Mouse (Mus musculus): ENCODE results near the gene Tmem156. TPM values are rescaled to one million over a fixed set of nuclear protein-coding genes. Genes with fewer than 3 reads are reported as not detected.

Tmem156 gene
- polyA plus RNA-seq, 1 experiment from 2014 or later = 0.16 TPM

DNA sequence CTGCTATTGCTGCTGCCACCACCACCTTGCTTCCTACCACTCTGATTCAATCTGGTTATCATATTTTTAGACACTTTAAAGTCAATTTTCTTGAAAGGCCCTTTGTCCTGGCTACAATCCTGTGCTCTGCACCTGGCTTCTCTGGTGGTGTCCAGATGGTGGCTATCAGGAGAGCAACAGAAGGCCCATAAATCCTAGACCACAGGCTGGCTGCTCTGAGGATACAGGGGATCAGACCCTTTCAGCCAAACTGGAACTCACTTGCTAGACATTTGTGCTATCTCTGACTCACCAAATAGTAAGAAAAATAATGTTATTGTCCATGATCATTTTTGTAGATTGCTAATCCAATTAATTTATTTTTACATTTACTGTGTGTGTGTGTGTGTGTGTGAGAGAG is 1.8 kb upstream of the Tmem156 start:
- Histone ChIP-seq H3K27ac (replicated peaks) (no peak overlapping the region), H3K36me3 (replicated peaks) (no peaks in the 10 kb centered on the region), H3K27me3 (replicated peaks; ENCODE audit: low read depth, poor library complexity, severe bottlenecking) (no peaks in the 10 kb centered on the region), H3K4me1 (0 out of 2 replicates have a peak, but pooled peaks cover 6% of the 10 kb centered on the region), H3K4me3 (no peak overlapping the region), H3K9me3 (no peaks in the 10 kb centered on the region)
- DNase-seq (ENCODE audit: low spot score) = no peak

DNA sequence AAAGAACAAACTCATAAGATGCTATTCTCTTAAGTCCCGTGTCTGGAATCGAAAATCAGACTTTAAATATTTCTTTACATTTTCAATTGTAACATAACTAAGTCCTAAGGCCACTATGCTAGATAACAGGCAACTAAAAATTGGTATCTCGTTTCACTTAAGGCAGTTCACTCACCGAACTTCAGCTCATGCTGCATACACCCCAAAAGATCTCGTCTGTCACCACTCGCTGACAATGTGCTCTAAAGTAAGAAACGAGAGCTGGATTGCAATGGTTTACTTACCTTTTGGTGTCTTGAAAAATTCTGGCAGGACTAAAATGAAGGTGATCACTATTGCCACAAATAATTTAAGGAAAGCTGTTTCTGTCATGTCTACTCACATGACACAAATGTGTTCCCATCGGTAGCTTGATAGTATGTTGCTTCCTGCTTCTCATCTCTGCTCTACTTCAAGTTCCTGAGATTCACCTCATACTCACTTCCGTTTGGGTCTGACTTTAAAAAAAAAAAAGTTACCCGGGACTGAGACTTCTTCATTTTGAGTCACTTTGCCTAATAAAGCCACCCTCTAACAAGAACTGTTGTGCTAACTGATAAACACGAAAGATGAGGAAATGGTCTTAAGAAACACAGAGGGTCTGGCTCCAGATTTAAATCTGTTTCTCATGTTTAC is 611 bp downstream of the Tmem156 start:
- Histone ChIP-seq H3K4me1 (0 out of 2 replicates have a peak, but pooled peaks cover 6% of the 10 kb centered on the region), H3K9me3 (no peaks in the 10 kb centered on the region), H3K36me3 (replicated peaks) (no peaks in the 10 kb centered on the region), H3K4me3 (no peak overlapping the region), H3K27me3 (replicated peaks; ENCODE audit: low read depth, poor library complexity, severe bottlenecking) (no peaks in the 10 kb centered on the region), H3K27ac (replicated peaks) (no peak overlapping the region)
- WGBS = 76% methylated on average over 11 of the region's 11 CpGs
- DNase-seq (ENCODE audit: low spot score) = no peak

DNA sequence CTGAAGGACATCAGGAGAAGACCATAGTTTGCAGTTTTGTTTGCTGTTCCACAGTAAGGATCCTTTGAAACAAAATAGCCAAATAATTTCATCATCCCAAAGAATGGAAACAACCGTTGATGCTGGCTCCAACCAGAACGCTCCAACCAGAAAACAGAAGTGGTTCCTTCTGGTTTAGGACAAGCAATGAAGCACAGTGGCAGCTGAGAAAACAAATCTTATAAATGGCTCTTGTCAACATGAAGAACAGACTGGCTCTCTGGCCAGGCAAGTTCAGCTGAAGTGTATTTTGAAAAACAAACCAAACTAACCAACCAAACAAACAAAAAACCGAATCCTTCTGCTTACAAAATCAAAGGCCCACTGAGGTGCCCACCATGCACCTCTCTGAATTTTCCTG is 2.2 kb downstream of the Tmem156 start:
- Histone ChIP-seq H3K36me3 (replicated peaks) (no peaks in the 10 kb centered on the region), H3K27ac (replicated peaks) (no peak overlapping the region), H3K4me3 (no peak overlapping the region), H3K9me3 (no peaks in the 10 kb centered on the region), H3K4me1 (0 out of 2 replicates have a peak, but pooled peaks cover 6% of the 10 kb centered on the region), H3K27me3 (replicated peaks; ENCODE audit: low read depth, poor library complexity, severe bottlenecking) (no peaks in the 10 kb centered on the region)
- DNase-seq (ENCODE audit: low spot score) = no peak
- WGBS = 62% methylated on average over 3 of the region's 3 CpGs

DNA sequence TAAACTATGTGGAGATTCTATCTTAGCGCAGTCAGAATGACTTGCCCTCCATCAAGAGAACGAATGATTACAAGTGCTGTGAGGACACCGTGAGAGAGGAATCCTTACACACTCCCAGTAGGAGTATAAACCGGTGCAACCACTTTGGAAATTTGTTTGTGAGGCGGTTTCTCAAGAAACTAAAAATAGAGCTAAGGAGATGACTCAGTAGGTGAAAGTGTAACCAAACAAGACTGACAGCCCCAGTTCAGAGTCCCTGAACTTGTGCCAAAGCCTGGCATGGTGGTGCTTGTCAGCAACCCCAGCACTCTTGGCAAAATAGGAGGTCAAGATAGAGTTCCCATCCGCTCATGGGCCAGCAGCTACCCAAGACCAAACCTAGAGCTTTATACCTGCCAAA is 5.4 kb downstream of the Tmem156 start:
- no peaks in the 10 kb centered on the region for H3K9me3 ChIP-seq
- DNase-seq (ENCODE audit: low spot score) = no peak
- no peak overlapping the region for H3K27ac ChIP-seq (replicated peaks)
- H3K4me1 ChIP-seq = no peaks in the 10 kb centered on the region
- H3K27me3 ChIP-seq (replicated peaks; ENCODE audit: low read depth, poor library complexity, severe bottlenecking) = no peaks in the 10 kb centered on the region
- H3K4me3 ChIP-seq = no peak overlapping the region
- 89% methylated on average over 6 of the region's 6 CpGs for WGBS
- H3K36me3 ChIP-seq (replicated peaks) = no peaks in the 10 kb centered on the region

GRCm38 (mm10) chr5:65081836-65082235 is 10.1 kb downstream of the Tmem156 start:
- H3K9me3 ChIP-seq = no peaks in the 10 kb centered on the region
- no peak for DNase-seq (ENCODE audit: low spot score)

DNA sequence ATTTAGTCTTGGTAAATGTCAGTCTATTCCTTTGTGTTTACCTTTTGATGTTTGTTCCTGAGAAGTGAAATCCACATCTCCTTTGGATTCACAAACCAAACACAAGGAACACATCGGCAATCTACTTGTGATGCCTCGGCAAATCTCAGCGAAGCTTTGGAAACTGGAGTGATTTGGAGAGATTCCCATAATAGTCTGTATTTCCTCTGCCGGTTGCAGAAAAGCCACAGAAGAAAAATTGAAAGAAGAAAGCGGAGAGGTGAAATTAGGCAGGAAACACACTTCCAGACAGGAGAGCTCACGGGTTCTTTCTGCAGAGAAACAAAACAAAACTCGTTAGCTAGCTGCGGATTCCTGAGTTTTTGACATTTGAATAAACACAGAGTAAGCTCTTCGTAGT is 12.1 kb downstream of the Tmem156 start:
- no peak overlapping the region for H3K27ac ChIP-seq (replicated peaks)
- H3K9me3 ChIP-seq = no peaks in the 10 kb centered on the region
- WGBS = 73% methylated on average over 9 of the region's 9 CpGs
- H3K4me1 ChIP-seq = no peaks in the 10 kb centered on the region
- H3K36me3 ChIP-seq (replicated peaks) = no peaks in the 10 kb centered on the region
- H3K4me3 ChIP-seq = no peak overlapping the region
- no peak for DNase-seq (ENCODE audit: low spot score)
- H3K27me3 ChIP-seq (replicated peaks; ENCODE audit: low read depth, poor library complexity, severe bottlenecking) = no peaks in the 10 kb centered on the region

More at GRCm38 (mm10) chr5:65081836-65082235, 10.1 kb downstream of the Tmem156 start:
- Histone ChIP-seq H3K4me1 (no peaks in the 10 kb centered on the region), H3K4me3 (no peak overlapping the region), H3K27ac (replicated peaks) (no peak overlapping the region), H3K27me3 (replicated peaks; ENCODE audit: low read depth, poor library complexity, severe bottlenecking) (no peaks in the 10 kb centered on the region), H3K36me3 (replicated peaks) (no peaks in the 10 kb centered on the region)
- WGBS = 80% methylated on average over 4 of the region's 4 CpGs

- Histone ChIP-seq H3K27ac (replicated peaks) (no peak overlapping the region), H3K4me3 (no peak overlapping the region), H3K4me1 (no peaks in the 10 kb centered on the region), H3K9me3 (no peaks in the 10 kb centered on the region), H3K27me3 (replicated peaks; ENCODE audit: low read depth, poor library complexity, severe bottlenecking) (no peaks in the 10 kb centered on the region), H3K36me3 (replicated peaks) (no peaks in the 10 kb centered on the region)
- no peak for DNase-seq (ENCODE audit: low spot score)
- 90% methylated on average over 4 of the region's 4 CpGs for WGBS
Measured at GRCm38 (mm10) chr5:65078081-65078480, 13.9 kb downstream of the Tmem156 start.

DNA sequence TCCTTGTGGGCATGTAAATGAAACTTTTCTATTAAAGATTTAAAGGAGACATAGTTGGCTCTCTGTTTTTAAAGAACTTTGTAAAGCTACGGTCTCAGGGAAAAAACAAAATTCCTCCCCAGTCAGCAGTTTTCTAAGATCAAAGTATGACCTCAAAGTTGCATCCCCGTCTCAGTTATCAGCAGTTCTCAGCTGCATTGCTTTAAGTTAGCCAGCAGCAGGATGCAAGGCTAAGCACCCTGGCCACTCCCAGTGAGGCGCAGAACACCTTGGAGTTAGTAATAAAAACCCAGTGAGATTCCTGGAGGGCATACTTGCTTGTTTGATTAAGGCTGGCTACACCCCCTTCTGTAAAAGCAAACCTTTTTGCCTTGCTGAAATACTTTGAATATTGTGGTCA is 15.2 kb downstream of the Tmem156 start:
- 49% methylated on average over 3 of the region's 3 CpGs for WGBS
- Histone ChIP-seq H3K9me3 (no peaks in the 10 kb centered on the region), H3K27me3 (replicated peaks; ENCODE audit: low read depth, poor library complexity, severe bottlenecking) (no peaks in the 10 kb centered on the region), H3K36me3 (replicated peaks) (no peaks in the 10 kb centered on the region), H3K27ac (replicated peaks) (no peak overlapping the region), H3K4me3 (no peak overlapping the region), H3K4me1 (no peaks in the 10 kb centered on the region)
- DNase-seq (ENCODE audit: low spot score) = no peak

DNA sequence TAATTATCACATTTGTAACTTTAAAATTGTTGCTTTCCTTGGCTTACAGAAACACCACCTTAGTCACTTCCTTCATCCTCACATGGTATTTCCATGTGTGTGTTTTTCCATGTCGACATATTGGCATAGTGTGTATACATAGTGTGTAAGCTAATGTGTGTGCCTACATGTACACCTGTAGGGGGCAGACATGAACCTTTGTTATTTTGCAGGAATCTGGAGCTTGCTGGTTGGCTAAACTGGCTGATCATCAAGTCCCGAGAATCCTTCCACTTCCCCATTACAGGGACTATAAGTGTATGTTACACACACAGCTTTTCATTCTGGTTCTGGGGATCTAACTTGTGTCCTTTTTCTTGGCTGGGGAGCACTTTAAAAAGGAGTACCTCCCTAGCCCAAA is 15.8 kb downstream of the Tmem156 start:
- Histone ChIP-seq H3K4me3 (no peak overlapping the region), H3K27me3 (replicated peaks; ENCODE audit: low read depth, poor library complexity, severe bottlenecking) (no peaks in the 10 kb centered on the region), H3K9me3 (no peaks in the 10 kb centered on the region), H3K27ac (replicated peaks) (no peak overlapping the region), H3K4me1 (no peaks in the 10 kb centered on the region), H3K36me3 (replicated peaks) (no peaks in the 10 kb centered on the region)
- DNase-seq (ENCODE audit: low spot score) = no peak
- 79% methylated on average over 2 of the region's 2 CpGs for WGBS

DNA sequence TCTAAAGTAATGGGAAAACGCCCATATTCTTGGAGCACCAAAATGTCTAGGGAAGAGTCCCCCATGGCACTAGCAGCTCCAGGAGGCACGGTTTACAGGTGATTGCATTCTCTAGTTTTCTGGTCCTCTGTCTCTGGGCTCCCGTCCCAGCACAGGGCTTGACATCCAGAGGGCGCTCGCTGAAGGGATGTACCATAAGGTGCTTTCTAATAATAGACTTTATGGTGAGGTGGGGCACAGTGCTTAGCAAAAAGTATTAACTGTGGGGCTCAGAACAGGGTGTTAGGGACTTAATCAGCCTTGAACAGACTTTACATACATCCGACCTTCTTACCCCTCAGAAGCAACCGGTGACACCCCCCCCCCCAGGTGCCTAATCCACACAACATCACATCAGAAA is 17.2 kb downstream of the Tmem156 start:
- H3K36me3 ChIP-seq (replicated peaks) = no peaks in the 10 kb centered on the region
- WGBS = 71% methylated on average over 7 of the region's 7 CpGs

GRCm38 (mm10) chr5:65073247-65073646 is 18.7 kb downstream of the Tmem156 start:
- H3K4me1 ChIP-seq = 0 out of 2 replicates have a peak, but pooled peaks cover 3% of the 10 kb centered on the region
- no peaks in the 10 kb centered on the region for H3K9me3 ChIP-seq
- 71% methylated on average over 4 of the region's 4 CpGs for WGBS
- no peaks in the 10 kb centered on the region for H3K27me3 ChIP-seq (replicated peaks; ENCODE audit: low read depth, poor library complexity, severe bottlenecking)
- no peak for DNase-seq (ENCODE audit: low spot score)
- H3K36me3 ChIP-seq (replicated peaks) = no peaks in the 10 kb centered on the region
- no peak overlapping the region for H3K27ac ChIP-seq (replicated peaks)
- no peak overlapping the region for H3K4me3 ChIP-seq

More for the DNA sequence above, 17.2 kb downstream of the Tmem156 start:
- Histone ChIP-seq H3K4me3 (no peak overlapping the region), H3K9me3 (no peaks in the 10 kb centered on the region), H3K4me1 (0 out of 2 replicates have a peak, but pooled peaks cover 3% of the 10 kb centered on the region), H3K27me3 (replicated peaks; ENCODE audit: low read depth, poor library complexity, severe bottlenecking) (no peaks in the 10 kb centered on the region), H3K27ac (replicated peaks) (no peak overlapping the region)
- no peak for DNase-seq (ENCODE audit: low spot score)

DNA sequence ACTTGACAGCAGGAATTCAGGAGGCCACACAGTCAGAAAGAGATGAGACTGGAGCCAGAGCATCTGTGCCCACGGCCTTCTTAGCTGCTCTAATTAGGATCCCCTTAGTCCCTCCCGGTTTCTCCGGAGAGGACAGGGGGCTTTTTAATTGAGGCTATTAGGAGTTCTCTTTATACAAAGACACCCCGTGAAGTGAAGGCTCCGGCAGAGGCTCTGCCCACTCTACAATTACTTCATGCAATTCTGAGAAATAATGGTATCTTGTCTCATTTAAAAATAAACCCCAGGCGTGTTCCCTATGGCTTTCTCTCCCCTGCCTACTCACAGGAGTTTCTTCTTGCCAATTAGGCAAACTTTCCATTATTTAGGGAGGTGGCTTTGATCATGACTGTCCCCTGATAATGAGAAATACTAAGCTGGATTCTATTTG is 20.2 kb downstream of the Tmem156 start:
- no peaks in the 10 kb centered on the region for H3K27me3 ChIP-seq (replicated peaks; ENCODE audit: low read depth, poor library complexity, severe bottlenecking)
- H3K9me3 ChIP-seq = no peaks in the 10 kb centered on the region
- no peaks in the 10 kb centered on the region for H3K36me3 ChIP-seq (replicated peaks)
- no peak overlapping the region for H3K27ac ChIP-seq (replicated peaks)
- no peak for DNase-seq (ENCODE audit: low spot score)
- H3K4me3 ChIP-seq = no peak overlapping the region
- WGBS = 15% methylated on average over 6 of the region's 6 CpGs
- H3K4me1 ChIP-seq = 0 out of 2 replicates have a peak, but pooled peaks cover 3% of the 10 kb centered on the region

- H3K27me3 ChIP-seq (replicated peaks; ENCODE audit: low read depth, poor library complexity, severe bottlenecking) = no peaks in the 10 kb centered on the region
- 0 out of 2 replicates have a peak, but pooled peaks cover 3% of the 10 kb centered on the region for H3K4me1 ChIP-seq
- WGBS = 75% methylated on average over 11 of the region's 11 CpGs
- no peak overlapping the region for H3K27ac ChIP-seq (replicated peaks)
- DNase-seq (ENCODE audit: low spot score) = no peak
- H3K36me3 ChIP-seq (replicated peaks) = no peaks in the 10 kb centered on the region
- H3K4me3 ChIP-seq = no peak overlapping the region
- no peaks in the 10 kb centered on the region for H3K9me3 ChIP-seq
Measured at GRCm38 (mm10) chr5:65069872-65070271, 22.1 kb downstream of the Tmem156 start.

All from embryonic facial prominence, embryonic 10.5 days (tissue).